Mouse (Mus musculus): ENCODE measurements around the gene Pi4k2b. TPM values are rescaled to one million over a fixed set of nuclear protein-coding genes. Genes with fewer than 3 reads are reported as not detected.
"Not testable (repeated sequence)": the region's sequence is repeated elsewhere in the genome, so short reads cannot be mapped to it uniquely, and the experiment has no call there.

Gene Pi4k2b
- polyA plus RNA-seq, 1 experiment from 2014 or later: 20.1 TPM

DNA sequence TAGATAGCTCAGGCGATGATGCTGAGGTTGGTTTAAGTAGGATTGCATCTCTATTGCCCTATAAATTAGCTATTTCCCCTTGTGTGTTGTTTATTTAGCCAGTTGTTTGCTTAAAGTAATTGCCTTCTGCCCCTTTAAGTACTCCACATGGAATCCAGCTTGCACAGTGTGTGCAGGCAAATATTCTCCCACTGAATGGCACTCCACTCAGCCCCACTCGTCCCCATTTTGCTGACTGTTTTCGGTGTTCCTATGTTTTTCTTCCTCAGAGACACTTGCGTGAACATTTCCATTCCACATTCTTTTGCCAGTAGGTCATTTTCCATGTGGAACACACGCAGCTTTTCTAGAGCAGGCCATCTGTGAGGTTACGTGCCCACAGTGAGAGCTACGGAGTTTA lies 21.2 kb downstream of the Pi4k2b start:
- Histone ChIP-seq H3K27ac (ENCODE audit: low read depth, low read length) (no peak overlapping the region), H3K27me3 (ENCODE audit: control insufficient read depth, insufficient read depth, low read length) (no peaks in the 10 kb centered on the region)
- 87% methylated on average over 7 of the region's 7 CpGs for WGBS

DNA sequence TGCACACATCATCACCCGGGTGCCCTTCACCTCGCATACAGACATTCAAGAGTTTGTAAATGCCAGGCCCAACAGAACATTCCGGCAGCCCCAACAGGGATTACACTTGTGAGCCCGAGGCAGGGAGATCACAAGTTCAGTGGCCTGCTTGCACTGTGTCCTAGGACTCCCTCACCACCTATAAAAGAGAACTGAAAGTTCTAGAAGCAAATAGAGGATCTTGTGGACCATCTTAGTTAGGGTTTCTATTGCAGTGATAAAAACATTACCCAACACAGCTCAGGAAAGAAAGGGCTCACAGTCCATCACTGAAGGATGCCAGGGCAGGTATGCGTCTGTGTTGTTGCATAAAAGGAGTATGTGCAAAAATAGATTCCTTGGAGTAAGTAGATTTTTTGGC lies 32.9 kb downstream of the Pi4k2b start:
- Histone ChIP-seq H3K4me2 (no peak overlapping the region), H3K27ac (ENCODE audit: low read depth, low read length) (no peak overlapping the region), H3K36me3 (ENCODE audit: control insufficient read depth, insufficient read depth, low read length) (no peaks in the 10 kb centered on the region), H3K27me3 (ENCODE audit: control insufficient read depth, insufficient read depth, low read length) (no peaks in the 10 kb centered on the region), H3K4me1 (ENCODE audit: control insufficient read depth, insufficient read depth, low read length) (no peaks in the 10 kb centered on the region), H3K9me3 (ENCODE audit: control insufficient read depth, low read length) (no peaks in the 10 kb centered on the region), H3K9ac (ENCODE audit: low read length) (no peak overlapping the region), H3K4me3 (ENCODE audit: low read depth, low read length) (no peak overlapping the region)
- no peak for DNase-seq (ENCODE audit: low spot score, missing footprints)
- 92% methylated on average over 5 of the region's 5 CpGs for WGBS
- no peak for ATAC-seq (ENCODE audit: low FRiP score)

More for the DNA sequence above, 21.2 kb downstream of the Pi4k2b start:
- DNase-seq (ENCODE audit: low spot score, missing footprints) (no peak), ATAC-seq (ENCODE audit: low FRiP score) (no peak)
- H3K4me2 ChIP-seq: no peak overlapping the region
- no peaks in the 10 kb centered on the region for H3K9me3 ChIP-seq (ENCODE audit: control insufficient read depth, low read length)
- no peak overlapping the region for H3K9ac ChIP-seq (ENCODE audit: low read length)
- no peak overlapping the region for H3K4me3 ChIP-seq (ENCODE audit: low read depth, low read length)
- H3K36me3 ChIP-seq (ENCODE audit: control insufficient read depth, insufficient read depth, low read length): no peaks in the 10 kb centered on the region; the same call in 1 of the 2 replicates
- no peaks in the 10 kb centered on the region for H3K4me1 ChIP-seq (ENCODE audit: control insufficient read depth, insufficient read depth, low read length)

DNA sequence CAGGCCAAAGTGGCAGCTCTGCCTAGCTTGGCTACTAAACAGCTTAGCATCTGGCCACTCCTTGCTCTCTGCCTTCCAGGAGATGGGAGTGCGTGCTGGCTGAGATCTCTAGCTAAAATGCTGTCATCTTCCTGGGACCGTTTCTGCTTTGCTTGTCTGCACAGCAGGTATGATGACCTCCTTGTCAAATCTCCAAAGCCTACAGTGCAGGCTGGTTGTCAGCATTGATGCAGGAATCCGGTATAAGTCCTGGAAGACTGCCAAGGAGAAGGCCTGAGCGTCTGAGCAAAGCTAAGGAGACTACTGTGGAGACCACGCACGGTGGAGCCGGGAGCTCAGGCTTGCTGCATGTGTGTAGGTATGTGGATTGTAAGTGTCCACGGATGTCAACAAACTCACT lies 33.9 kb downstream of the Pi4k2b start, which contains the start of gene Zcchc4:
TSS of gene Zcchc4 (plus strand) at position 173 of the 400 bp plus-strand sequence.
- H3K4me2 ChIP-seq: no peak within 1 kb of the TSS
- DNase-seq (ENCODE audit: low spot score, missing footprints) (no peak), ATAC-seq (ENCODE audit: low FRiP score) (no peak)
- H3K27ac ChIP-seq (ENCODE audit: low read depth, low read length): no peak within 1 kb of the TSS
- WGBS: 83% methylated on average over 8 of the region's 8 CpGs
- no peaks in the 10 kb centered on the region for H3K36me3 ChIP-seq (ENCODE audit: control insufficient read depth, insufficient read depth, low read length)
- no peak within 1 kb of the TSS for H3K4me3 ChIP-seq (ENCODE audit: low read depth, low read length)
- no peaks in the 10 kb centered on the region for H3K27me3 ChIP-seq (ENCODE audit: control insufficient read depth, insufficient read depth, low read length)
- no peaks in the 10 kb centered on the region for H3K4me1 ChIP-seq (ENCODE audit: control insufficient read depth, insufficient read depth, low read length)
- H3K9me3 ChIP-seq (ENCODE audit: control insufficient read depth, low read length): no peaks in the 10 kb centered on the region
- no peak within 1 kb of the TSS for H3K9ac ChIP-seq (ENCODE audit: low read length)

DNA sequence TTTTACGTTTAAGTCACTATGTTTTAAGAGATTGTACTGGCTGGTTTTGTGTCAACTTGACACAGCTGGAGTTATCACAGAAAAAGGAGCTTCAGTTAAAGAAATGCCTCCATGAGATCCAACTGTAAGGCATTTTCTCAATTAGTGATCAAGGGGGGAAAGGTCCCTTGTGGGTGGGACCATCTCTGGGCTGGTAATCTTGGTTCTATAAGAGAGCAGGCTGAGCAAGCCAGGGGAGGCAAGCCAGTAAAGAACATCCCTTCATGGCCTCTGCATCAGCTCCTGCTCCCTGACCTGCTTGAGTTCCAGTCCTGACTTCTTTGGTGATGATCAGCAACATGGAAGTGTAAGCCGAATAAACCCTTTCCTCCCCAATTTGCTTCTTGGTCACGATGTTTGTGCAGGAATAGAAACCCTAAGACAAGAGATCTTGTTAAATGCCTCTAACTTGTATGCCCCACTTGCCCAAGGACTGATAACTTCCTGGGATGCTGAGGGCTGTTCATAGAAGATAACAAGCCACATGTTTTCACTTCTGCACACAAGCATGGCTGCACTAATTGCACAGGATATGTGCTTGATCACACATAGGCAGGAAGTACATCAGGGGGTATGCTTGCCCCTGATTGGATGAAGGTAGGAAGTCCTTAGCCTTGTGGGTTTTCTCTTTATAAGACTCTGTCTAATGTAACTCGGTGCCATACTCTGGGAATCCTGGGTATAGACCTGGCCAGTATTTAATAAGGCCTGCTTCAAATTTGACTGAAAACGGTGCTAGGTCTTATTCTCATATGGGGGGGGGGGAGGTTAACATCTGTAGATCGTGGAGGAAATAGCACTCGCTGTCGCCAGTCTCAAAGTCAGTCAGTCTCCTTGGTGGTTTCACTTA lies 35.3 kb downstream of the Pi4k2b start:
- H3K4me2 ChIP-seq; H3K9ac ChIP-seq (ENCODE audit: low read length); H3K4me3 ChIP-seq (ENCODE audit: low read depth, low read length); H3K4me1 ChIP-seq (ENCODE audit: control insufficient read depth, insufficient read depth, low read length); DNase-seq (ENCODE audit: low spot score, missing footprints); H3K27ac ChIP-seq (ENCODE audit: low read depth, low read length); H3K36me3 ChIP-seq (ENCODE audit: control insufficient read depth, insufficient read depth, low read length); ATAC-seq (ENCODE audit: low FRiP score); H3K9me3 ChIP-seq (ENCODE audit: control insufficient read depth, low read length); H3K27me3 ChIP-seq (ENCODE audit: control insufficient read depth, insufficient read depth, low read length): not testable (repeated sequence)
- 91% methylated on average over 8 of the region's 8 CpGs for whole genome bisulfite sequencing

DNA sequence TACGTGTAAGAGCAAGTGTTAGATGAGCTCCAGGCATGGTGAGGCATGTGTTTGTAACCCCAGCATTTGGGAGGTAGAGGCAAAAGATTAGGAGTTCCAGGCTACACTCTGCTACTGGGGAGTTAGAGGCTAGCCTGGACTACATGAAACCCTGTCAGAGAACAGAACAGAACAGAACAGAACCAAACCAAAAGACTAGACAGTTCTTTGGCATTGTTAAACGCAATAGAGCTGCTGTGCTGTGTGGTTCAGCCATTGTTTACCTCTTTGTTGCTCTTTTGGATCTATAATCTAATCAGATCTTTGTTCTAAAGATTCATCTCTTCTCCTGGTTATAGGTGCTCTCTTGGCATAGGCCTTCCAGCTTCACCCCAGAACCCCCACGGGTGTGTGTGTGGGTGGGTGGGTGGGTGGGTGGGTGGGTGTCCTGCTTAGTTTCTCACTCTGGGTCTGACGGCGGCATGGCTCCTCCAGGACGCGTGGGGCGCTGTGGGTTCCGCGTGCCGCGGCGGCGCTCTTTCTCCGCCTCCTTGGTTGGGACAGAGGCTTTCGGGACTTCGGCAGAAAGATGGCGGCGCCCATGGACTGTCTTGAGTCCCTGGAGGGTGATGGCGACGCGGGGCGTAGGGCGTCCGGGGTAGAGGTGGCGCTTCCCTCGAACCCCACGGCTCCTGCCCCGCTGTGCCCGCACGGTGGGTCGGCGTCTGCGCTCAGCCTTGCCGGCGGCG lies 41.3 kb downstream of the Pi4k2b start:
- DNase-seq (ENCODE audit: low spot score, missing footprints) (peak; percentile 99), ATAC-seq (ENCODE audit: low FRiP score) (peak; percentile 98)
- peak overlapping the region; percentile 82 for H3K9ac ChIP-seq (ENCODE audit: low read length)
- H3K4me2 ChIP-seq: peak overlapping the region; percentile 67; the same call in 1 of the 2 replicates
- peak overlapping the region; percentile 79 for H3K4me3 ChIP-seq (ENCODE audit: low read depth, low read length)
- H3K27ac ChIP-seq (ENCODE audit: low read depth, low read length): peak overlapping the region; percentile 75; the same call in 1 of the 2 replicates
- 5% methylated on average over 37 of the region's 37 CpGs for WGBS
- H3K36me3 ChIP-seq (ENCODE audit: control insufficient read depth, insufficient read depth, low read length): no peaks in the 10 kb centered on the region
- no peaks in the 10 kb centered on the region for H3K27me3 ChIP-seq (ENCODE audit: control insufficient read depth, insufficient read depth, low read length)
- H3K9me3 ChIP-seq (ENCODE audit: control insufficient read depth, low read length): no peaks in the 10 kb centered on the region
- H3K4me1 ChIP-seq (ENCODE audit: control insufficient read depth, insufficient read depth, low read length): no peaks in the 10 kb centered on the region

DNA sequence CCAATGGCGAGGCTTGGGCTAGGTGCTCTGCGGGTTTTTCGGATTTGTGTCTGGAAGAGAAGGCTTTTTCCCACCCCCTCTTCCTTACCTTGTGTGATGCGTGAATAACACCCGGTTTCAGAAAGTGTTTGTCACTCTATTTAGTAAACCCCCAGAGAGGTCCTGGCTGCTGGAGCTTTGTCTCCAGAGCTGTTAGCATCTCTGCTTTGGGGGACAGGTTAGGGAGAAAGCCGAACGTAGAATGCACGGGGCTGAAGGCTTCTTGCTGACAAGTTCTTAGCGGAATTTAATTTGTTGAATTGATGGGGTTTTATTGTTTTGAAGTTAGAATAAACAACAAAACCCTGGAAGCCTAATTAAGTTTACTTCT lies 41.9 kb downstream of the Pi4k2b start:
- no peak for ATAC-seq (ENCODE audit: low FRiP score)
- WGBS: under 1% methylated on average over 9 of the region's 9 CpGs
- Histone ChIP-seq H3K4me3 (ENCODE audit: low read depth, low read length) (peak overlapping the region; percentile 79), H3K4me1 (ENCODE audit: control insufficient read depth, insufficient read depth, low read length) (no peaks in the 10 kb centered on the region), H3K36me3 (ENCODE audit: control insufficient read depth, insufficient read depth, low read length) (no peaks in the 10 kb centered on the region), H3K27ac (ENCODE audit: low read depth, low read length) (peak overlapping the region; percentile 75; the same call in 1 of the 2 replicates), H3K27me3 (ENCODE audit: control insufficient read depth, insufficient read depth, low read length) (no peaks in the 10 kb centered on the region), H3K4me2 (peak overlapping the region; percentile 67), H3K9ac (ENCODE audit: low read length) (peak overlapping the region; percentile 82), H3K9me3 (ENCODE audit: control insufficient read depth, low read length) (no peaks in the 10 kb centered on the region)
- no peak for DNase-seq (ENCODE audit: low spot score, missing footprints)

DNA sequence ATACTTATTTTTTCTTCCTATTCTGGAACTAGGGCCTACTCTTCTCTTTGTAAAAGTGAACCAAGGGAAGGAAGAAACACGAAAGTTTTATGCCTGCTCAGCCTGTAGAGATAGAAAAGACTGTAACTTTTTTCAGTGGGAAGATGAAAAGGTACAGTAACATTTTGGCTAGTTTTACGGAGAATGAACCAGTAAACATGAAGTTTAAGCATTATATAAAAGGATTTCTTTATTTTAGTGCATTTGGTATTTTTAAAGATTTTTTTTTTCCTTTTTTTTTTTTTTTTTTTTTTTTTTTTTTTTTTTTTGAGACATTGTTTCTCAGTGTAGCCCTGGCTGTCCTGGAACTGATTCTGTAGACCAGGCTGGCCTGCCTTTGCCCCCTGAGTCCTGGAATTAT lies 42.6 kb downstream of the Pi4k2b start:
- Histone ChIP-seq H3K9me3 (ENCODE audit: control insufficient read depth, low read length) (no peaks in the 10 kb centered on the region), H3K27ac (ENCODE audit: low read depth, low read length) (no peak overlapping the region), H3K4me2 (peak overlapping the region; percentile 67; the same call in 1 of the 2 replicates), H3K9ac (ENCODE audit: low read length) (no peak overlapping the region), H3K4me3 (ENCODE audit: low read depth, low read length) (peak overlapping the region; percentile 79; the same call in 1 of the 2 replicates), H3K4me1 (ENCODE audit: control insufficient read depth, insufficient read depth, low read length) (no peaks in the 10 kb centered on the region), H3K27me3 (ENCODE audit: control insufficient read depth, insufficient read depth, low read length) (no peaks in the 10 kb centered on the region), H3K36me3 (ENCODE audit: control insufficient read depth, insufficient read depth, low read length) (no peaks in the 10 kb centered on the region)
- ATAC-seq (ENCODE audit: low FRiP score) (no peak), DNase-seq (ENCODE audit: low spot score, missing footprints) (no peak)
- WGBS: 75% methylated on average over 2 of the region's 2 CpGs

DNA sequence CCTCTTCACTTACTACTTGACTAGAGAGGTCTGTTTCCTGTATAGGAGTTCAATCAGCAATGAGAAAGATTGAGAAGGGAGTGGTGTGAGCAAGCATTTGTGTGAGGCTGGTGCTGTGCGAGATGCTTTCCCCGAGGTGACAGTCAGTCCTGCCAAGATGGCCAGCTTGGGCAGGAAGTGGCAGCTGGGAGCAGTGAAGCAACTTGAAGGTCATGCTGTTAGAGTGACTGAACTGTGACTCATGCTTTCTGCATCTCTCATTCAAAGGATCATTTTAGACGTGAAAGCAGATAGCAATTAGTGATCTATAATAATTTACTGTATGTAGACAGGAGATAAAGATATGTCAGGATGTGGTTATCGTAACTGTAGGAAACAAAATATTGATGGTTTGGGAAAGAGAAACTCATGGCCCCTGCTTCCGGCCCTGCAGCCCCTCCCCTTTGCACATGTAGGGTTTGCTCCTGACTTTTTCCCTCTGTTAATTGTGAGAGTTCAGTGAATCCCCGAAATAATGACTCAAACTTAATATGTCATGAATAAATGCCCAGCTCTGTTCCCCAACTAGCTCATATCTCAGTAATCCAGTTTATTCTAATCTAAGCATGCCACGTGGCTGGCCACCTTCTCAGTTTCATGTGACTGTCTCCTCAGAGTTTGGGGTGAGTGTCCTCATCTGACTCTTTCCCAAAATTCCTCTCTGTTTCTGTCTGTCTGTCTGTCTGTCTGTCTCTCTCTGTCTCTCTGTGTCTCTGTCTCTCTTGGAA lies 45.4 kb downstream of the Pi4k2b start:
- H3K36me3 ChIP-seq (ENCODE audit: control insufficient read depth, insufficient read depth, low read length): no peaks in the 10 kb centered on the region
- H3K9ac ChIP-seq (ENCODE audit: low read length): no peak overlapping the region
- ATAC-seq (ENCODE audit: low FRiP score): no peak
- H3K4me2 ChIP-seq: no peak overlapping the region
- H3K4me1 ChIP-seq (ENCODE audit: control insufficient read depth, insufficient read depth, low read length): no peaks in the 10 kb centered on the region
- WGBS: 90% methylated on average over 7 of the region's 7 CpGs
- DNase-seq (ENCODE audit: low spot score, missing footprints): no peak
- no peaks in the 10 kb centered on the region for H3K9me3 ChIP-seq (ENCODE audit: control insufficient read depth, low read length)
- H3K27ac ChIP-seq (ENCODE audit: low read depth, low read length): no peak overlapping the region
- H3K27me3 ChIP-seq (ENCODE audit: control insufficient read depth, insufficient read depth, low read length): no peaks in the 10 kb centered on the region
- no peak overlapping the region for H3K4me3 ChIP-seq (ENCODE audit: low read depth, low read length)

Data from midbrain, embryonic 11.5 days (tissue).